Mouse (Mus musculus) kidney, postnatal 4 days (tissue): ENCODE data around the gene Tecr.

Experiments
- DNase-seq, 2 experiments: peaks; one replicate each; pipeline ENCODE4 v3.0.0; 2021; ENCODE audit warnings: mixed read lengths in 2 of 2

Gene Tecr

GRCm38 (mm10) chr8:83563246-83563645 lies 44.5 kb downstream of the Tecr start:
- no peak for DNase-seq

GRCm38 (mm10) chr8:83562669-83563068 lies 45.1 kb downstream of the Tecr start:
- no peak for DNase-seq

GRCm38 (mm10) chr8:83535736-83536135 lies 72.0 kb downstream of the Tecr start, which contains the start of gene Olfr370:
Gene Olfr370, plus strand, starts transcription at chr8:83535780.
- DNase-seq, result no peak

- no peak for DNase-seq
These were observed 73.0 kb downstream of the Tecr start for GRCm38 (mm10) chr8:83534802-83535201.
